7 mouse cellular contexts compared by ENCODE assay signal in the genomic region with DNA sequence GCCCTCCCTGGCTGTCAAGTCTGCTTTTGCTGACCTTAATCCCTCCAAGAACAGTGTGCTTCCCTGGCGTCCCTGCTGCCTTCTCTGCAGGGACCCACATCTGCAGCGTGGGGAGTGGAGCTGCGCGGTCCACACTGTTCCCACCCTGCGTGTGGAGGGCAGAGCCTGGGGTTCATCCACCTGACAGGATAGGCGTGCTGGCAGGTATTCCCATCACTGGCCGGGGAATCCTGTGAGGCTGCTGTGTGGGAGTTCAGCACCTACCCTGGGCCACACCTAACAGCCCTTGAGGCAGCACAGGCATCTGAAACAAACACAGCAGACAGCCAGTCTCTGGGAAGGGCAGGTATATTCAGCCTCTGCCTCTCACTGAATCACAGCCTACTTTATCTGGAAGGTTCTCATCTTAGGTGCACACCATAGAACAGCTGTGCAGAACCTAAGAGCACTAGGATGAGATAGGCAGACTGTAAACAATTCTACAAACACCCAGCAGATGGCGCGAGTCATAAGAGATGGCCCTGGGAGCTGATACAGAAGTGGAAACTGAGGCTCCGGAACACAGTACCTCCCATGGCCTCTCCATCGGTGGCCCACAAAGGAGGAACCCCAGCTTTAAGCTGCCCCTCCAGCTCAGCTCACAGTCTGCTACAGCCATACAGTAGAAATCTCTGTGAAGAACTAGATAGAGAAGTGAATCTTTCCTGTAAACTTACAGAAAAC. TPM values are rescaled to one million over a fixed set of nuclear protein-coding genes. Genes with fewer than 3 reads are reported as not detected.
DNase-seq lines count a peak whose midpoint lies in the region; ATAC-seq and TF ChIP-seq lines count a peak whose summit lies in the region.

No protein-coding gene starts in this region.

- H3K4me2 ChIP-seq in kidney, embryonic 14.5 days (replicated peaks; ENCODE audit: low read depth, low read length): no peak overlapping the region
- peak overlapping the region; percentile 48 for H3K4me2 ChIP-seq in heart, embryonic 13.5 days

- H3K79me2 ChIP-seq in C2C12 (ENCODE audit: control insufficient read depth, insufficient read depth): peaks cover 78% of the 10 kb centered on the region

- TF ChIP-seq CTCF in C2C12 (IDR thresholded peaks at IDR 0.05; ENCODE audit: control insufficient read depth, insufficient read depth, insufficient read length): peak; percentile 19

- no peaks in the 10 kb centered on the region for H3K27me3 ChIP-seq in kidney, embryonic 14.5 days (ENCODE audit: control insufficient read depth, insufficient read depth, low read length)
- H3K27me3 ChIP-seq in C2C12 (ENCODE audit: control insufficient read depth, insufficient read depth, insufficient read length): no peaks in the 10 kb centered on the region
- no peaks in the 10 kb centered on the region for H3K27me3 ChIP-seq in heart, embryonic 13.5 days (replicated peaks)

- peaks cover 33% of the 10 kb centered on the region for H3K4me1 ChIP-seq in kidney, embryonic 14.5 days (ENCODE audit: control insufficient read depth, insufficient read depth, low read length)
- peaks cover 77% of the 10 kb centered on the region for H3K4me1 ChIP-seq in heart, embryonic 13.5 days

- 69% methylated on average over 11 of the region's 11 CpGs for WGBS in kidney, embryonic 14.5 days
- WGBS in heart, embryonic 13.5 days: 63% methylated on average over 11 of the region's 11 CpGs

- peaks cover 71% of the 10 kb centered on the region for H3K79me3 ChIP-seq in C2C12 (ENCODE audit: low read depth)

- no peak overlapping the region for H3K27ac ChIP-seq in kidney, embryonic 14.5 days (ENCODE audit: low read depth, low read length)
- H3K27ac ChIP-seq in heart, embryonic 13.5 days (replicated peaks): peak overlapping the region; percentile 25; the same call in 1 of the 2 replicates

- no peak for ATAC-seq in kidney, embryonic 14.5 days (ENCODE audit: low FRiP score, low TSS enrichment)
- no peak for ATAC-seq in heart, embryonic 13.5 days (ENCODE audit: extremely low read depth, insufficient number of reproducible peaks, low FRiP score, low TSS enrichment)

- H3K4me3 ChIP-seq in kidney, embryonic 14.5 days (ENCODE audit: low read length): no peak overlapping the region
- H3K4me3 ChIP-seq in C2C12 (ENCODE audit: insufficient read depth, poor library complexity, severe bottlenecking): peak overlapping the region; percentile 95
- no peak overlapping the region for H3K4me3 ChIP-seq in heart, embryonic 13.5 days

- peak; percentile 67 for DNase-seq in kidney, postnatal 10 days
- peak; percentile 5 for DNase-seq in MEL-GATA-1-ER (ENCODE audit: extremely low read depth, low read depth)
- DNase-seq in lung, postnatal 10 days: peak; percentile 50
- DNase-seq in T-cell, adult 2 months (ENCODE audit: low spot score): no peak

- H3K9ac ChIP-seq in kidney, embryonic 14.5 days (ENCODE audit: low read depth, low read length): no peak overlapping the region
- H3K9ac ChIP-seq in heart, embryonic 13.5 days: peak overlapping the region; percentile 58

- no peaks in the 10 kb centered on the region for H3K9me3 ChIP-seq in kidney, embryonic 14.5 days (ENCODE audit: control insufficient read depth, low read length)
- H3K9me3 ChIP-seq in heart, embryonic 13.5 days: no peaks in the 10 kb centered on the region

- H3K36me3 ChIP-seq in kidney, embryonic 14.5 days (ENCODE audit: control insufficient read depth, insufficient read depth, low read length): peaks cover 3% of the 10 kb centered on the region; the same call in 1 of the 2 replicates
- H3K36me3 ChIP-seq in C2C12 (ENCODE audit: control insufficient read depth, insufficient read depth): peaks cover 58% of the 10 kb centered on the region
- H3K36me3 ChIP-seq in heart, embryonic 13.5 days: peaks cover 25% of the 10 kb centered on the region

- H3ac ChIP-seq in C2C12 (ENCODE audit: control insufficient read depth, insufficient read length, low read depth): peak overlapping the region; percentile 56

TF ChIP-seq in C2C12, 6 proteins besides CTCF, POLR2A, EP300 and RAD21:
- TF ChIP-seq MYOG (IDR thresholded peaks at IDR 0.05; ENCODE audit: control insufficient read depth, extremely low read depth, insufficient read length) (no peak), CEBPB (IDR thresholded peaks at IDR 0.05; ENCODE audit: low read depth) (no peak), FOSL1 (IDR thresholded peaks at IDR 0.05; ENCODE audit: insufficient read depth, low read length, poor library complexity, severe bottlenecking) (no peak), MAX (IDR thresholded peaks at IDR 0.05) (no peak), MYOD1 (IDR thresholded peaks at IDR 0.05; ENCODE audit: control insufficient read depth, insufficient read length, low read depth) (no peak), USF1 (IDR thresholded peaks at IDR 0.05; ENCODE audit: low read depth) (no peak)

RNA-seq across cellular contexts. Expression of a gene that starts 3.2 kb away (rescaled TPM):
- polyA plus RNA-seq in kidney, embryonic 14.5 days (2014; fragmentation: Nextera tagmentation; extraction: Ambion mirVana): 21.1 and 27.0 TPM in 2 replicates
- 162 TPM for polyA plus RNA-seq in C2C12 (2012; fragmentation: generic; extraction: Trizol)
- polyA plus RNA-seq in heart, embryonic 13.5 days (2015; fragmentation: Nextera tagmentation; extraction: Ambion mirVana): 55.4 and 59.0 TPM in 2 replicates
